Mouse (Mus musculus) embryonic facial prominence, embryonic 14.5 days (tissue): ENCODE results near the gene Cd300lf. TPM values are rescaled to one million over a fixed set of nuclear protein-coding genes. Genes with fewer than 3 reads are reported as not detected.

Experiments
- ATAC-seq: fragments of 200-750 bp; cut with Nextera tagmentation; 2 replicates; pipeline ENCODE4 v1.8.0; 2017; ENCODE audit warnings: low read depth, moderate number of reproducible peaks, moderate TSS enrichment
- DNase-seq: peaks from one replicate; pipeline ENCODE4 v3.0.0-alpha.2; 2015; ENCODE audit warnings: low spot score
- H3K27ac ChIP-seq: fragments of 300-500 bp; sonication (generic); replicated peaks from 2 replicates; pipeline ENCODE4 v1.5.1; 2014; ENCODE audit warnings: low read depth, mild to moderate bottlenecking, low read length, moderate library complexity
- H3K27me3 ChIP-seq: fragments of 300-500 bp; sonication (generic); replicated peaks from 2 replicates; pipeline ENCODE4 v1.6.1; 2014; ENCODE audit warnings: low read length; ENCODE audit not compliant: control insufficient read depth, insufficient read depth
- H3K36me3 ChIP-seq: fragments of 300-500 bp; sonication (generic); 2 replicates; pipeline ENCODE4 v1.6.1; 2014; ENCODE audit warnings: low read length, mixed read lengths; ENCODE audit not compliant: control insufficient read depth, insufficient read depth
- H3K4me1 ChIP-seq: fragments of 300-500 bp; sonication (generic); 2 replicates; pipeline ENCODE4 v1.6.1; 2014; ENCODE audit warnings: antibody characterized with exemption, low read length; ENCODE audit not compliant: control insufficient read depth, insufficient read depth
- H3K4me2 ChIP-seq: fragments of 300-500 bp; sonication (generic); 2 replicates; pipeline ENCODE4 v1.6.1; 2014; ENCODE audit warnings: low read depth, mild to moderate bottlenecking, low read length, moderate library complexity, mixed read lengths
- H3K4me3 ChIP-seq: fragments of 300-500 bp; sonication (generic); 2 replicates; pipeline ENCODE4 v1.5.1; 2014; ENCODE audit warnings: low read depth, mild to moderate bottlenecking, low read length
- H3K9ac ChIP-seq: fragments of 300-500 bp; sonication (generic); 2 replicates; pipeline ENCODE4 v1.6.1; 2014; ENCODE audit warnings: low read depth, mild to moderate bottlenecking, low read length, moderate library complexity, mixed read lengths
- H3K9me3 ChIP-seq: fragments of 300-500 bp; sonication (generic); 2 replicates; pipeline ENCODE4 v1.6.1; 2016; ENCODE audit warnings: low read length; ENCODE audit not compliant: control insufficient read depth
- WGBS: fragments of 180-500 bp; shearing (Covaris S2); extraction: QIAGEN DNeasy Blood & Tissue Kit; methylation state at CpG from one replicate; pipeline ENCODE4 v1.1.7; 2014; 5-methylcytosine and 5-hydroxymethylcytosine counted together
- polyA plus RNA-seq: library from polyadenylated mRNA; unstranded; fragments of >200 nt; fragmentation: Nextera tagmentation; extraction: Ambion mirVana; gene quantifications from 2 replicates; pipeline ENCODE4 v1.2.1, GENCODE M21; 2014

Gene Cd300lf
- polyA plus RNA-seq, 1 experiment from 2014 or later = 0.56 TPM

GRCm38 (mm10) chr11:115106638-115107037 lies 27.2 kb downstream of the Cd300lf start:
- Histone ChIP-seq H3K4me2 (no peak overlapping the region), H3K4me1 (peaks cover 3% of the 10 kb centered on the region; the same call in 1 of the 2 replicates), H3K4me3 (no peak overlapping the region), H3K9me3 (no peaks in the 10 kb centered on the region), H3K9ac (no peak overlapping the region), H3K27me3 (0 out of 2 replicates have a peak, but pooled peaks cover 4% of the 10 kb centered on the region), H3K27ac (no peak overlapping the region), H3K36me3 (no peaks in the 10 kb centered on the region)
- DNase-seq = no peak
- 81% methylated on average over 2 of the region's 2 CpGs for WGBS
- ATAC-seq = no peak

GRCm38 (mm10) chr11:115104769-115105563 lies 28.8 kb downstream of the Cd300lf start:
- Histone ChIP-seq H3K9me3 (no peaks in the 10 kb centered on the region), H3K4me3 (no peak overlapping the region), H3K36me3 (no peaks in the 10 kb centered on the region), H3K9ac (no peak overlapping the region), H3K27ac (no peak overlapping the region), H3K27me3 (0 out of 2 replicates have a peak, but pooled peaks cover 4% of the 10 kb centered on the region), H3K4me2 (no peak overlapping the region), H3K4me1 (peaks cover 8% of the 10 kb centered on the region)
- 57% methylated on average over 8 of the region's 8 CpGs for WGBS
- DNase-seq = no peak
- ATAC-seq = no peak

GRCm38 (mm10) chr11:115103470-115104413 lies 30.1 kb downstream of the Cd300lf start:
- H3K9me3 ChIP-seq = no peaks in the 10 kb centered on the region
- no peaks in the 10 kb centered on the region for H3K36me3 ChIP-seq
- 65% methylated on average over 25 of the region's 25 CpGs for WGBS
- no peak overlapping the region for H3K4me2 ChIP-seq
- DNase-seq (peak; percentile 29), ATAC-seq (no peak)
- H3K4me1 ChIP-seq = peaks cover 8% of the 10 kb centered on the region
- H3K27ac ChIP-seq = no peak overlapping the region
- no peak overlapping the region for H3K4me3 ChIP-seq
- H3K9ac ChIP-seq = no peak overlapping the region
- 0 out of 2 replicates have a peak, but pooled peaks cover 9% of the 10 kb centered on the region for H3K27me3 ChIP-seq

- Histone ChIP-seq H3K9ac (no peak overlapping the region), H3K4me1 (peaks cover 8% of the 10 kb centered on the region), H3K9me3 (no peaks in the 10 kb centered on the region), H3K4me3 (no peak overlapping the region), H3K27me3 (0 out of 2 replicates have a peak, but pooled peaks cover 6% of the 10 kb centered on the region), H3K27ac (no peak overlapping the region), H3K36me3 (no peaks in the 10 kb centered on the region), H3K4me2 (no peak overlapping the region)
- ATAC-seq = no peak
- no peak for DNase-seq
- WGBS = 95% methylated on average over 9 of the region's 9 CpGs
These were observed 31.7 kb downstream of the Cd300lf start for GRCm38 (mm10) chr11:115102116-115102515.

DNA sequence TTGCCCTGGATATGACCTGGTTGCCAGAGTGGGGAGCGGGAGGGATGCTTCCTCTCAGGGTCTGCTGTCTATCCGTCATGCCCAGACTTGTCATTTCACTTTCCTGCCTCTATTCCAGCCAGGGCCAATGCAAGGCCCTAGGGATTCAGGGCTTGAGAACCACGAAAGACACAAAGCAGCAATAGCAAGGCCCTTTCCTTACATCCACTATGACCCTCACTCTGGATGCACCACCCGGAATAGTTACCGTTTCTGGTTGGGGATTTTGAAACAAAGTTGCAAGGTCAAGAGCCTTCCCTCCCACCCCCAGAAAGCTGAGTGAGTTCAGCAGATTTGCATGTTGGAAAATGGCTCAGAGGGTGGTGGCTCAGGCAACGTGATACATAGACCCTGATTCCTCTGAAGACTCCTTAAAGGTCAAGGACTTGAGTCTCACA lies 32.2 kb downstream of the Cd300lf start:
- Histone ChIP-seq H3K4me3 (no peak overlapping the region), H3K9me3 (no peaks in the 10 kb centered on the region), H3K27ac (no peak overlapping the region), H3K4me2 (no peak overlapping the region), H3K36me3 (no peaks in the 10 kb centered on the region), H3K9ac (no peak overlapping the region), H3K4me1 (peaks cover 8% of the 10 kb centered on the region), H3K27me3 (0 out of 2 replicates have a peak, but pooled peaks cover 6% of the 10 kb centered on the region)
- WGBS = 38% methylated on average over 6 of the region's 6 CpGs
- no peak for DNase-seq
- ATAC-seq = no peak

GRCm38 (mm10) chr11:115100741-115101140 lies 33.1 kb downstream of the Cd300lf start:
- 0 out of 2 replicates have a peak, but pooled peaks cover 6% of the 10 kb centered on the region for H3K27me3 ChIP-seq
- no peaks in the 10 kb centered on the region for H3K9me3 ChIP-seq
- H3K4me1 ChIP-seq = peaks cover 8% of the 10 kb centered on the region
- no peak overlapping the region for H3K27ac ChIP-seq
- H3K36me3 ChIP-seq = no peaks in the 10 kb centered on the region
- H3K9ac ChIP-seq = no peak overlapping the region
- no peak overlapping the region for H3K4me2 ChIP-seq
- H3K4me3 ChIP-seq = no peak overlapping the region
- no peak for ATAC-seq
- 28% methylated on average over 7 of the region's 7 CpGs for WGBS
- DNase-seq = peak; percentile 32

GRCm38 (mm10) chr11:115100032-115100621 lies 33.7 kb downstream of the Cd300lf start:
- H3K4me2 ChIP-seq = no peak overlapping the region
- no peaks in the 10 kb centered on the region for H3K36me3 ChIP-seq
- H3K4me3 ChIP-seq = no peak overlapping the region
- no peak overlapping the region for H3K27ac ChIP-seq
- DNase-seq (no peak), ATAC-seq (no peak)
- no peak overlapping the region for H3K9ac ChIP-seq
- H3K27me3 ChIP-seq = 0 out of 2 replicates have a peak, but pooled peaks cover 6% of the 10 kb centered on the region
- H3K9me3 ChIP-seq = no peaks in the 10 kb centered on the region
- H3K4me1 ChIP-seq = peaks cover 8% of the 10 kb centered on the region
- 58% methylated on average over 5 of the region's 5 CpGs for WGBS

DNA sequence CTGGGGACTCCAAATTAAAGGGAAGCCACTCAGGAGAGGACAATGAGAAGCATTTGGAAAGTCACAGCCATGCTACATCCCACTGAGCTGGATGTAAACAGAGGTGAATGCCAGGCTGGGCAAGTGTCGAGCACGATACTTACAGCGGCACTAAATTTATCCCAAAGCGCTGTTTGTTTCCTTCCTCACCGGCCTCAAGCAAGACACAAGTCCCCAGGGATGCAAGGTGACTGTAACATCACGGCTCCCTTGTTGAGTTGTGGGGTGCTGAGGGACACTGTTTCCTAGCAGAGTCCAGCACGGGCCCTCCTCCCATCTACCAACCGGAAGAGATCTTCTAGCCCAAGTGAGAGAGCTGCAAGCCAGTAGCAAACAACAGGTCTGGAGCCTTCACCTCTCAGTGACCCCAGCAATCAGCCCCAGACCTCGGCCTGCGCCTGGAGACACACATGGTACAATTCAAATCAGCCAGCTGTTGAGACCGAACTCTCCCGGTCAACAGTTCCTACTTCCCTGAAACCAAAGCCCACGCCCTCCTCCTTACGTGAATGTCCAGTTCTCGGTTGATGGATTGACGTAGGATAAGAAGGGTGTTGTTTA lies 34.5 kb downstream of the Cd300lf start:
- no peak overlapping the region for H3K4me2 ChIP-seq
- WGBS = 36% methylated on average over 16 of the region's 16 CpGs
- ATAC-seq = no peak

More for the DNA sequence above, 34.5 kb downstream of the Cd300lf start:
- no peak for DNase-seq
- peaks cover 8% of the 10 kb centered on the region for H3K4me1 ChIP-seq
- H3K36me3 ChIP-seq = no peaks in the 10 kb centered on the region
- no peak overlapping the region for H3K9ac ChIP-seq
- 0 out of 2 replicates have a peak, but pooled peaks cover 6% of the 10 kb centered on the region for H3K27me3 ChIP-seq
- H3K4me3 ChIP-seq = no peak overlapping the region
- no peak overlapping the region for H3K27ac ChIP-seq
- no peaks in the 10 kb centered on the region for H3K9me3 ChIP-seq
